Mouse (Mus musculus): ENCODE results near the gene Cab39l. TPM values are rescaled to one million over a fixed set of nuclear protein-coding genes. Genes with fewer than 3 reads are reported as not detected.

The Cab39l gene
- polyA plus RNA-seq, 1 experiment, result 5.5 TPM

DNA sequence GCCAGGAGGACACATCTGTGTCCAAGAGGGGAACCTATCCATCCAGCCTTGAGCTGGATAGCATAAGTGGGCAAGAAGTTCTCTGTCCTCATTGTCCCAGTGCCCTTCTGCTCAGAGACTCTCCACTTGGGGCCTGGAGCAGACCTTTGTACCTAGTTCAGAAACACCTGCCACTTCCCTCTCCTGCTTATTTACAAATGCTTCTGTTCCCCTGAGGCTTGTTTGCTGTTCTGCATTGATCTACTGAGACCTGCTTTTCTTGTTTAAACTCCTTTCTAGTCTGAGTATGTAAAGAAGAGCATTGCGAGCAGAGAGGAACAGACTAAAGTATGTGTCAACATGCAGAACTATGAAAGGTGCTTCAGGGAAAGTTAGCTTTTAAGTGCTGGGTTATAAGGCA, 92.2 kb downstream of the Cab39l start:
- H3K36me3 ChIP-seq (ENCODE audit: control insufficient read depth, insufficient read depth, low read length), result no peaks in the 10 kb centered on the region
- WGBS, result 92% methylated on average over 1 of the region's 1 CpGs
- no peak for DNase-seq

DNA sequence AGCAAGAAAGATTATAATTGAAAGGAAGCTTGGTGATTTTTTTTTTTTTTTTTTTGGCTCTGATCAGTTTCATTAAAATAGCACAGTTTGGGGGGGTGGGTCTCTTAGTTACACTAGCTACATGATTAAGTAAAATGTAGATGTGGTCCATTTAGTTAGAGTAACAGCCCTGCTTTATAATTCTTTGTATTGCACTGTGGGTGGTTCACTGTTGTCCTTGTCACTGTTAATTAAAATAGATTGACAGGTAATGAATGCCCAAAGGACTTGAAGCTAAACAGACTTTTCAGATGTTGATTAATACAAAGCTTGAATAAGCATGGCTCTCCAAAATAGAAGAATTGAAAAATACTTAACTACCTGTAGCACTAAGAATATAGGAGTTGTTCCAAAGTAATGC, 93.1 kb downstream of the Cab39l start:
- no peak for DNase-seq
- Histone ChIP-seq H3K4me3 (ENCODE audit: control insufficient read depth, insufficient read depth, low read length) (no peak overlapping the region), H3K36me3 (ENCODE audit: control insufficient read depth, insufficient read depth, low read length) (no peaks in the 10 kb centered on the region), H3K27ac (ENCODE audit: control insufficient read depth, insufficient read depth, low read length) (no peak overlapping the region), H3K4me1 (replicated peaks; ENCODE audit: control insufficient read depth, insufficient read depth, low read length) (no peaks in the 10 kb centered on the region), H3K27me3 (ENCODE audit: control insufficient read depth, insufficient read depth, low read length) (no peaks in the 10 kb centered on the region)
- no peak for TF ChIP-seq CTCF (IDR thresholded peaks at IDR 0.05; ENCODE audit: borderline replicate concordance, control insufficient read depth, extremely low read depth, insufficient read depth, low read length, poor library complexity)

More for the DNA sequence above, 92.2 kb downstream of the Cab39l start:
- H3K4me1 ChIP-seq (replicated peaks; ENCODE audit: control insufficient read depth, insufficient read depth, low read length), result no peaks in the 10 kb centered on the region
- H3K27ac ChIP-seq (ENCODE audit: control insufficient read depth, insufficient read depth, low read length), result no peak overlapping the region
- TF ChIP-seq CTCF (IDR thresholded peaks at IDR 0.05; ENCODE audit: borderline replicate concordance, control insufficient read depth, extremely low read depth, insufficient read depth, low read length, poor library complexity) (no peak), POLR2A (IDR thresholded peaks at IDR 0.05; ENCODE audit: control insufficient read depth, extremely low read depth, insufficient read depth, low read length, poor library complexity) (no peak)
- no peak overlapping the region for H3K4me3 ChIP-seq (ENCODE audit: control insufficient read depth, insufficient read depth, low read length)
- no peaks in the 10 kb centered on the region for H3K27me3 ChIP-seq (ENCODE audit: control insufficient read depth, insufficient read depth, low read length)

DNA sequence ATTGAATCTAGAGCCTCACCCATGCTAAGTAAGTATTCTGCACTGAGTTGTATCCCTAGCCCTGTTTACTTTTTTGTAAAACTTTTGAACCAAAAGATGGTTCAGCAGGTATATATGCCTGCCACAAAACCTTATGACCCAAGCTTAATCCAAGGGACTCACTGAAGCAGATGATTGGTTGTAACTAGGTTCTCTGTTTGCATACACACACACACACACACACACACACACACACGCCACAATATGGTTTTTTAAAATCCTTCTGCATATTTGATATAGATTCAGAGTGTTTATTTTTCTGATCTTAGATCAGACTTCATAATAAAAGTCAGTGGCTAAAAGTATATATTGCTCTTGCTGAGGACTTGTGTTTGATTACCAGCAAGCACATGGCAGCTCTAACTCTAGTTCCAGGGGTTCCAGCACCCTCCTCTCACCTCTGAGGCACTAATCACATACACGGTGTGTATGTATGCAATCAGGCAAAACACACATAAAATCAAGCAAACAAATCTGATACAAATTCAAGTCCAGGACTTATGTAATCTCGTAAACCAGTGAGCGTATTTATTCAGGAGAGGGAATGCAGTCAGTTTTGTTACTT, 97.2 kb downstream of the Cab39l start:
- no peaks in the 10 kb centered on the region for H3K4me1 ChIP-seq (replicated peaks; ENCODE audit: control insufficient read depth, insufficient read depth, low read length)
- WGBS, result 97% methylated on average over 4 of the region's 4 CpGs
- DNase-seq, result no peak
- no peaks in the 10 kb centered on the region for H3K36me3 ChIP-seq (ENCODE audit: control insufficient read depth, insufficient read depth, low read length)
- no peaks in the 10 kb centered on the region for H3K27me3 ChIP-seq (ENCODE audit: control insufficient read depth, insufficient read depth, low read length)
- TF ChIP-seq CTCF (IDR thresholded peaks at IDR 0.05; ENCODE audit: borderline replicate concordance, control insufficient read depth, extremely low read depth, insufficient read depth, low read length, poor library complexity), result no peak
- TF ChIP-seq POLR2A (IDR thresholded peaks at IDR 0.05; ENCODE audit: control insufficient read depth, extremely low read depth, insufficient read depth, low read length, poor library complexity), result no peak
- no peak overlapping the region for H3K27ac ChIP-seq (ENCODE audit: control insufficient read depth, insufficient read depth, low read length)
- H3K4me3 ChIP-seq (ENCODE audit: control insufficient read depth, insufficient read depth, low read length), result no peak overlapping the region

DNA sequence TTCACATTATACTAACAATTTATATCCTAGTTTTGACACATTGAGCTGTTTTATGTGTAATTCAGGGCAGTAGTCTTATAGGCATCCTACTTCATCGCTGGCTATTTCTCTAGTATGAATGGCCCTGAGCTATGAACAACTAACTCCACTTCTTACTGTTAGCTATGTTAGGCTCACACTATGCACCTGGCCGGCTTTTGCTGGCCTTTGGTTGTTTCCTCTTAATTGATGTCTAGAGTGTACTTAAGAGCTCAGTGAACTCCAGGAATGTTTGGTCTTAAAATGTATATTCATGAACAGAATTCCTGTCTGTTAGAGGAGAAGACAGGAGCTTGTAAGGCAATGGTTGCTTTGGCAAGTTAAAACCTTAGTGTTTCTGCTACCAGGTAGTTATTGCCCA, 99.5 kb downstream of the Cab39l start:
- no peaks in the 10 kb centered on the region for H3K27me3 ChIP-seq (ENCODE audit: control insufficient read depth, insufficient read depth, low read length)
- TF ChIP-seq CTCF (IDR thresholded peaks at IDR 0.05; ENCODE audit: borderline replicate concordance, control insufficient read depth, extremely low read depth, insufficient read depth, low read length, poor library complexity), result no peak
- TF ChIP-seq POLR2A (IDR thresholded peaks at IDR 0.05; ENCODE audit: control insufficient read depth, extremely low read depth, insufficient read depth, low read length, poor library complexity), result no peak
- 93% methylated on average over 2 of the region's 2 CpGs for WGBS
- H3K27ac ChIP-seq (ENCODE audit: control insufficient read depth, insufficient read depth, low read length), result no peak overlapping the region
- H3K4me1 ChIP-seq (replicated peaks; ENCODE audit: control insufficient read depth, insufficient read depth, low read length), result no peaks in the 10 kb centered on the region
- H3K36me3 ChIP-seq (ENCODE audit: control insufficient read depth, insufficient read depth, low read length), result no peaks in the 10 kb centered on the region
- DNase-seq, result no peak
- H3K4me3 ChIP-seq (ENCODE audit: control insufficient read depth, insufficient read depth, low read length), result no peak overlapping the region

DNA sequence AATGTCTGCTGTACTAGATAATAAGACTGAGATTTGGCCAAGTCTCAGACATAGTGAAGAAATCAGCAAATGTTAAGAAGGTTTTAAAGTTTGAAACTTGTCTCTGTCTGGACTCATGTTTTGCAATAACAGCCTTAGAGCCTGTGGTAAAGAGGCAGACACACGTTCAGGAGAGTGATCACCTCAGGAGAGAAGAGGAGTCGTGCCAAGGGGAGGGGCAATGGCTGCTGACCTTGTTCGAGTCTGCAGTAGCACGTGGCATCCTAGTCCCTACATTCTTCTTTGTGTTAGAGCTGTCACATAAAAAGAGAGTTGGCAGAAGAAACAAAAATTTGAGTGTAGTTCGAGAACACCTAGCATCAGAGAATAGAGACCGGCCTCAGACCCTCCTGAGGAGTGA, 100.0 kb downstream of the Cab39l start:
- Histone ChIP-seq H3K27ac (ENCODE audit: control insufficient read depth, insufficient read depth, low read length) (no peak overlapping the region), H3K4me1 (replicated peaks; ENCODE audit: control insufficient read depth, insufficient read depth, low read length) (no peaks in the 10 kb centered on the region), H3K4me3 (ENCODE audit: control insufficient read depth, insufficient read depth, low read length) (no peak overlapping the region), H3K36me3 (ENCODE audit: control insufficient read depth, insufficient read depth, low read length) (no peaks in the 10 kb centered on the region), H3K27me3 (ENCODE audit: control insufficient read depth, insufficient read depth, low read length) (no peaks in the 10 kb centered on the region)
- WGBS, result 97% methylated on average over 6 of the region's 6 CpGs
- TF ChIP-seq POLR2A (IDR thresholded peaks at IDR 0.05; ENCODE audit: control insufficient read depth, extremely low read depth, insufficient read depth, low read length, poor library complexity), result no peak
- TF ChIP-seq CTCF (IDR thresholded peaks at IDR 0.05; ENCODE audit: borderline replicate concordance, control insufficient read depth, extremely low read depth, insufficient read depth, low read length, poor library complexity), result no peak
- DNase-seq, result no peak

DNA sequence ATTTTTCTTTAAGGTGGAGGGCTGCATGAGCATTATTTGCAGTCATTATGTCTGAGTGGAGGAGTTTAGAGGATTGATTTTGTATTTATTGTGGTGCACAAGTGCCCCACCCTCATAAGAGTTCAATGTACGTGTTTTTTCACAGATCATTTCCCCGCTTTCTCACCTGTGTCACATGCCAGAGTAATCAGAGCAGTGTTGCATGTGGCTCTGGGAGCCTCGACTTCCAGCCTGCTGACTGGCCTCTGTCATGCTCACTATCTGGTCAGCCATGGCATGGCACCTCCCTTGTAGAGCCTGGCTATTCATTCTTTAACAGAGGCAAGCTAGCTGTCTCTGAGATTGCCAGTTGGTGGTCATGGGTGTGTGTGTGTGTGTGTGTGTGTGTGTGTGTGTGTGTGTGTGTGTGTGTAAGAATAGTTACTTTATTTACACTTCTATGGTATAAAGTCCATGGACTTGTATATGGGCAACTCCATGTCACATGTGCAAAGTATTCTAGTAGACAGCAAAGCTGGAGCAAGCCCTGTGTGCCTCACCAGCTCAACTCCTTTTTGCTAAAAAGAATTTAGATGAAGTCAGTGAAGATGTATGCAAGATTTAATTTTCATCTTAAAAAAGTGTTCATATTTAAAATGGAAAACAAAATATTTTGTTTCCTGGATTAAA, 102.5 kb downstream of the Cab39l start:
- H3K4me3 ChIP-seq (ENCODE audit: control insufficient read depth, insufficient read depth, low read length), result no peak overlapping the region
- no peak overlapping the region for H3K27ac ChIP-seq (ENCODE audit: control insufficient read depth, insufficient read depth, low read length)
- WGBS, result 92% methylated on average over 3 of the region's 3 CpGs
- no peaks in the 10 kb centered on the region for H3K27me3 ChIP-seq (ENCODE audit: control insufficient read depth, insufficient read depth, low read length)
- no peaks in the 10 kb centered on the region for H3K4me1 ChIP-seq (replicated peaks; ENCODE audit: control insufficient read depth, insufficient read depth, low read length)
- no peak for DNase-seq
- TF ChIP-seq CTCF (IDR thresholded peaks at IDR 0.05; ENCODE audit: borderline replicate concordance, control insufficient read depth, extremely low read depth, insufficient read depth, low read length, poor library complexity) (no peak), POLR2A (IDR thresholded peaks at IDR 0.05; ENCODE audit: control insufficient read depth, extremely low read depth, insufficient read depth, low read length, poor library complexity) (no peak)
- H3K36me3 ChIP-seq (ENCODE audit: control insufficient read depth, insufficient read depth, low read length), result no peaks in the 10 kb centered on the region

DNA sequence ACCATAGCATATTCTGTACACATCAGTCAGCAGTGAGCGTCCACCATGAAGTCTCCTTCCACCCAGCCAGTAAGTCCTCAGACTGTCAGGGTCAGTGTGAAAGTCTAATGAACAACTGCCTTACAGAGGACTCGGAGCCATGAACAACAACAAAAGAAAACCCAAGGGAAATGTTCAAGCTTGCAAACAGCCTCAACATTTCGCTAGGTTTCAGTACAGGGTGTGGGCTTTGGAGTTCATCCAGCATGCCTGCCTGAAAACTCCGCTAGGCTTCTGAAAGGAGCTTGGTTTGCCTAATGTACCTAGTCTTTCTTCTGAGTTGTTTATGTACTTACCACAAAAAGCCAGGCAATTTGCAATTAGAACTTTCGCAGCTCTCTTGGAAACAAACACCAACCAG, 103.2 kb downstream of the Cab39l start:
- Histone ChIP-seq H3K4me1 (replicated peaks; ENCODE audit: control insufficient read depth, insufficient read depth, low read length) (no peaks in the 10 kb centered on the region), H3K36me3 (ENCODE audit: control insufficient read depth, insufficient read depth, low read length) (no peaks in the 10 kb centered on the region), H3K4me3 (ENCODE audit: control insufficient read depth, insufficient read depth, low read length) (no peak overlapping the region), H3K27me3 (ENCODE audit: control insufficient read depth, insufficient read depth, low read length) (no peaks in the 10 kb centered on the region), H3K27ac (ENCODE audit: control insufficient read depth, insufficient read depth, low read length) (no peak overlapping the region)
- TF ChIP-seq CTCF (IDR thresholded peaks at IDR 0.05; ENCODE audit: borderline replicate concordance, control insufficient read depth, extremely low read depth, insufficient read depth, low read length, poor library complexity) (no peak), POLR2A (IDR thresholded peaks at IDR 0.05; ENCODE audit: control insufficient read depth, extremely low read depth, insufficient read depth, low read length, poor library complexity) (no peak)
- no peak for DNase-seq
- WGBS, result 94% methylated on average over 5 of the region's 5 CpGs

Data from thymus, adult 2 months (tissue).